Mouse (Mus musculus) lung, adult 2 months (tissue): Measurements from ENCODE around the gene Cldn19.

ENCODE experiments used
- CTCF ChIP-seq: fragments of 200-500 bp; IDR thresholded peaks from 2 replicates; pipeline ENCODE4 v1.5.1; 2011; ENCODE audit warnings: mild to moderate bottlenecking, low read length, control low read depth; ENCODE audit not compliant: insufficient read depth
- POLR2A ChIP-seq: fragments of 200-500 bp; IDR thresholded peaks from 2 replicates; pipeline ENCODE4 v1.6.1; 2011; ENCODE audit warnings: low read depth, mild to moderate bottlenecking, control low read depth, low read length, borderline replicate concordance; ENCODE audit errors: extremely low read depth

DNA sequence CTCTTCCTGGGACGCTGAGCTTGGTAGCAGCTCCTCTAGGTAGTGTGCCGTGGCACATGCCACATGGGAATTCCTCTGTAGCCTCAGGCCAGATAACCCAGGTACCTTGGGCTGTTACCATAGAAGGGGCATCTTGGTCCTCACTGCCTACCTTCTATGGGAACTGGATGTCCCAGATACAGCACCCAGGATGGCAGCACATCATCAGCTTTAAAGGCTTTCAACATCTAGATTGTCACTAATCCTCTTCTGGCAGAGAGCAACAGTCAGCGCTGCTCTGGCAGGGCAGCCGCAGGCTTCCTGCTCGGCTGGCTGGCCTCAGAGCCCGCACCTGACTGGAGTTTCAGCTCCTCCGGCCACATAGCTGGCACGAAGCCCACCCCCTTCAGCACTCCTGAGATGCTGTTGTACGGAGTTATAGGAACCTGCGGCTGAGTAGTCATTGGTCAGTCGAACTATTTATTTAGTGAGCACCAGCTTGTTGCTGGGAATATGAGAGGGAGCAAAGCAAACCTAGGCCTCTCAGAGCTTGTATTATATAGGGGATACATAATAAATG is 6.7 kb upstream of the Cldn19 start:
- TF ChIP-seq CTCF: no peak
- TF ChIP-seq POLR2A: no peak
